In the genomic region with DNA sequence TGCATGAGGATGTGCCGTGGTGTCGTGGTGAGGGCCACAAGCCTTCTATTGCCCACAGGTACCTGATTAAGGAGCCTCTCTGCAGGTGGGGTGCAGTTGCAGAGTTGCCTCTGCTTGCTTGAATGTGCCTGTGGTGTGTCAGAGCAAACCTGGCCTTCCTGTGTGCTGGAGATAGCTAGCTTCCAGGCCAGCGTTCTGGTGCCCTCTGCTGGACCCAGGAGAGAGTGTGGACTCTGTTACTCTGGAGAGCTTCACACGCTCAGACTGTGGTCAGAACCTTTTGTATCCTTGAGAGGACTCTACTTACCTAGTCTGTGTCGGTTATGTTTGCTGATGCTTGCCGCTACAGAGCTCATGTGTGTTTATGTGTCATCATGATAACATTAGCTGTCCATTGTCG, we compare ENCODE assay signal across 9 mouse cellular contexts. TPM values are rescaled to one million over a fixed set of nuclear protein-coding genes. Genes with fewer than 3 reads are reported as not detected.
DNase-seq lines count a peak whose midpoint lies in the region; ATAC-seq and TF ChIP-seq lines count a peak whose summit lies in the region.
"Had no signal": no experiment of that assay in that cellular context is flagged by ENCODE, and none has a peak within 500 bp of the region (broad histone marks: within the 10 kb centered on the region; RNA-seq: fewer than 3 reads in every experiment).

No protein-coding gene starts in this region.

- TF ChIP-seq EP300 in CH12.LX (IDR thresholded peaks at IDR 0.05; ENCODE audit: low read length) = no peak

- peak; percentile 88 for TF ChIP-seq RAD21 in CH12.LX (IDR thresholded peaks at IDR 0.05; ENCODE audit: low read depth, low read length)

- intact Hi-C loops in heart, postnatal 25 days (cut with DNase I) = loop anchor here (2.0 kb wide), 2 partner anchors 74 to 274 kb away; partner anchors contain the start of genes Acaa1b and Xylb

- H3K4me1 ChIP-seq in CH12.LX (ENCODE audit: control insufficient read depth in 1 of 2, insufficient read depth in 2 of 2) = peaks cover 1 to 4% of the 10 kb centered on the region in 2 experiments
- peaks cover 13% of the 10 kb centered on the region for H3K4me1 ChIP-seq in forebrain, embryonic 13.5 days
- H3K4me1 ChIP-seq in lung, adult 2 months (ENCODE audit: control insufficient read depth, insufficient read depth, low read length) = peaks cover 13% of the 10 kb centered on the region

- no peaks in the 10 kb centered on the region for H3K27me3 ChIP-seq in CH12.LX (replicated peaks)
- H3K27me3 ChIP-seq in forebrain, embryonic 13.5 days = no peaks in the 10 kb centered on the region
- H3K27me3 ChIP-seq: embryonic facial prominence, embryonic 13.5 days had no signal

- H3K4me2 ChIP-seq in CH12.LX (ENCODE audit: insufficient read depth, low read depth, poor library complexity, severe bottlenecking) = no peak overlapping the region
- no peak overlapping the region for H3K4me2 ChIP-seq in forebrain, embryonic 13.5 days
- H3K4me2 ChIP-seq: embryonic facial prominence, embryonic 13.5 days had no signal

- in situ Hi-C loops in CH12.LX (cut with MboI; ENCODE audit: low pct_ligation_motif_present, low pct_unique_long_range_greater_than_20kb, low sequenced_read_pairs) = no loop called here

- WGBS in forebrain, embryonic 13.5 days = 54% methylated on average over 6 of the region's 7 CpGs
- 34% methylated on average over 7 of the region's 7 CpGs for WGBS in lung, adult 2 months

- no peak for TF ChIP-seq POLR2A in CH12.LX (IDR thresholded peaks at IDR 0.05; ENCODE audit: low read depth, low read length)
- TF ChIP-seq POLR2A in lung, adult 2 months (IDR thresholded peaks at IDR 0.05; ENCODE audit: borderline replicate concordance, extremely low read depth, low read depth, low read length) = no peak

- peaks cover 0 to 7% of the 10 kb centered on the region in 2 experiments for H3K36me3 ChIP-seq in CH12.LX (replicated peaks in 1 of 2; ENCODE audit: control insufficient read depth in 1 of 2, insufficient read depth in 1 of 2, low read length in 1 of 2)
- H3K36me3 ChIP-seq in forebrain, embryonic 13.5 days (ENCODE audit: poor library complexity, severe bottlenecking) = peaks cover 78% of the 10 kb centered on the region

- DNase-seq in CH12.LX (ENCODE audit: extremely low read depth) = peak; percentile 70
- DNase-seq in c-Kit-positive CD71-negative TER-119-negative erythroid progenitor cells, embryonic 14.5 days (ENCODE audit: low read depth) = peak; percentile 48
- DNase-seq in heart, postnatal 25 days (ENCODE audit: low spot score) = peak; percentile 57
- DNase-seq in layer of hippocampus, adult 11-12 months (ENCODE audit: low spot score) = peak; percentile 87
- peak; percentile 75 for DNase-seq in lung, adult 2 months
- DNase-seq in ovary, postnatal 14 days (ENCODE audit: low spot score) = peak; percentile 74
- DNase-seq in thymus, postnatal 25 days = peak; percentile 71

- H3K9ac ChIP-seq in CH12.LX (ENCODE audit: insufficient read depth, low read depth) = no peak overlapping the region
- H3K9ac ChIP-seq in forebrain, embryonic 13.5 days = no peak overlapping the region
- H3K9ac ChIP-seq: embryonic facial prominence, embryonic 13.5 days had no signal

- H3K9me3 ChIP-seq in CH12.LX (replicated peaks; ENCODE audit: low read length) = no peaks in the 10 kb centered on the region
- H3K9me3 ChIP-seq in forebrain, embryonic 13.5 days (replicated peaks) = no peaks in the 10 kb centered on the region
- H3K9me3 ChIP-seq: embryonic facial prominence, embryonic 13.5 days had no signal

- dilution Hi-C loops in CH12.LX (cut with MboI; ENCODE audit: extremely low pct_ligation_motif_present, extremely low pct_unique_long_range_greater_than_20kb, low sequenced_read_pairs) = no loop called here

- peak; percentile 71 for ATAC-seq in forebrain, embryonic 13.5 days

- H3K27ac ChIP-seq in CH12.LX (ENCODE audit: insufficient read depth, low read depth) = no peak overlapping the region
- H3K27ac ChIP-seq in forebrain, embryonic 13.5 days = no peak overlapping the region
- H3K27ac ChIP-seq: embryonic facial prominence, embryonic 13.5 days had no signal

- H3K4me3 ChIP-seq in CH12.LX (replicated peaks in 1 of 3; ENCODE audit: low read depth in 2 of 3, low read length in 2 of 3, poor library complexity in 1 of 3) = no peak overlapping the region
- H3K4me3 ChIP-seq in forebrain, embryonic 13.5 days = no peak overlapping the region
- no peak overlapping the region for H3K4me3 ChIP-seq in lung, adult 2 months (replicated peaks; ENCODE audit: extremely low read depth, low read depth, low read length)
- H3K4me3 ChIP-seq: embryonic facial prominence, embryonic 13.5 days had no signal

- no peaks in the 10 kb centered on the region for H3K79me2 ChIP-seq in CH12.LX (replicated peaks; ENCODE audit: control insufficient read depth, extremely low read depth, insufficient read depth, poor library complexity, severe bottlenecking)

- TF ChIP-seq CTCF in CH12.LX (conservative IDR thresholded peaks at IDR 0.05 in 1 of 2, IDR thresholded peaks at IDR 0.05 in 1 of 2; ENCODE audit: low read depth in 2 of 2, low read length in 2 of 2) = peak; percentile 65 to 93
- TF ChIP-seq CTCF in lung, adult 2 months (IDR thresholded peaks at IDR 0.05; ENCODE audit: insufficient read depth, low read length) = peak; percentile 98

TF ChIP-seq in CH12.LX, 34 proteins besides CTCF, POLR2A, EP300 and RAD21:
- TF ChIP-seq SMC3 (IDR thresholded peaks at IDR 0.05; ENCODE audit: low read depth, low read length) (peak; percentile 86), MAZ (IDR thresholded peaks at IDR 0.05; ENCODE audit: low read depth, low read length) (no peak), BHLHE40 (IDR thresholded peaks at IDR 0.05; ENCODE audit: low read depth, low read length) (no peak), TBP (conservative IDR thresholded peaks at IDR 0.05; ENCODE audit: low read depth, low read length) (no peak), JUND (conservative IDR thresholded peaks at IDR 0.05; ENCODE audit: low read depth, low read length) (no peak), MAX (IDR thresholded peaks at IDR 0.05; ENCODE audit: low read length) (0 out of 2 replicates have a peak, but pooled peaks have one; percentile 35), ZKSCAN1 (IDR thresholded peaks at IDR 0.05; ENCODE audit: borderline replicate concordance, low read depth, low read length) (no peak), KAT2A (IDR thresholded peaks at IDR 0.05; ENCODE audit: insufficient replicate concordance, low read length) (no peak), IRF4 (IDR thresholded peaks at IDR 0.05; ENCODE audit: low read depth, low read length) (0 out of 2 replicates have a peak, but pooled peaks have one; percentile 19), USF2 (conservative IDR thresholded peaks at IDR 0.05; ENCODE audit: low read depth, low read length) (no peak), PAX5 (IDR thresholded peaks at IDR 0.05; ENCODE audit: low read length) (no peak), HCFC1 (IDR thresholded peaks at IDR 0.05; ENCODE audit: low read depth, low read length) (no peak), MAFK (IDR thresholded peaks at IDR 0.05; ENCODE audit: insufficient replicate concordance, low read length) (no peak), CHD1 (IDR thresholded peaks at IDR 0.05; ENCODE audit: low read depth, low read length) (no peak), ELF1 (IDR thresholded peaks at IDR 0.05; ENCODE audit: low read depth, low read length) (no peak), ZNF384 (IDR thresholded peaks at IDR 0.05; ENCODE audit: low read depth, low read length) (no peak), MXI1 (IDR thresholded peaks at IDR 0.05; ENCODE audit: low read depth, low read length) (no peak), ETS1 (conservative IDR thresholded peaks at IDR 0.05; ENCODE audit: low read depth, low read length) (no peak), SIN3A (IDR thresholded peaks at IDR 0.05; ENCODE audit: low read length) (no peak), MEF2A (IDR thresholded peaks at IDR 0.05; ENCODE audit: borderline replicate concordance, low read depth, low read length) (peak; percentile 19; the same call in 1 of the 2 replicates), GABPA (IDR thresholded peaks at IDR 0.05; ENCODE audit: insufficient replicate concordance, low read depth, low read length) (no peak), NELFE (IDR thresholded peaks at IDR 0.05; ENCODE audit: low read depth, low read length) (0 out of 2 replicates have a peak, but pooled peaks have one; percentile 38), MYC (IDR thresholded peaks at IDR 0.05; ENCODE audit: low read depth, low read length) (no peak), ZMIZ1 (IDR thresholded peaks at IDR 0.05; ENCODE audit: low read depth, low read length) (no peak), CHD2 (IDR thresholded peaks at IDR 0.05; ENCODE audit: low read length) (no peak), USF1 (IDR thresholded peaks at IDR 0.05; ENCODE audit: low read depth, low read length) (no peak), JUN (IDR thresholded peaks at IDR 0.05; ENCODE audit: insufficient read depth, low read depth, low read length) (no peak), ZC3H11A (IDR thresholded peaks at IDR 0.05; ENCODE audit: low read depth, low read length) (peak; percentile 33; the same call in 1 of the 2 replicates), TCF12 (IDR thresholded peaks at IDR 0.05; ENCODE audit: low read depth, low read length) (0 out of 2 replicates have a peak, but pooled peaks have one; percentile 22), UBTF (IDR thresholded peaks at IDR 0.05; ENCODE audit: low read depth, low read length) (no peak), NRF1 (IDR thresholded peaks at IDR 0.05; ENCODE audit: low read depth, low read length) (no peak), E2F4 (IDR thresholded peaks at IDR 0.05; ENCODE audit: insufficient replicate concordance, low read depth, low read length) (no peak), POLR2AphosphoS2 (IDR thresholded peaks at IDR 0.05; ENCODE audit: low read depth, low read length) (no peak), RCOR1 (conservative IDR thresholded peaks at IDR 0.05; ENCODE audit: low read depth, low read length) (no peak)

RNA-seq across cellular contexts. Expression of gene Exog, which starts 14.4 kb away (rescaled TPM):
- total RNA-seq in CH12.LX (2012; rRNA removed) (6.6 and 8.1 TPM in 2 replicates), CH12.LX (2014; rRNA removed) (8.2 and 8.8 TPM in 2 replicates)
- polyA plus RNA-seq in CH12.LX (2012; ENCODE audit: insufficient read length, low read depth) = 7.1 and 7.3 TPM in 2 replicates
- polyA plus RNA-seq in forebrain, embryonic 13.5 days (2015; fragmentation: Nextera tagmentation; extraction: Ambion mirVana) = 46.3 and 52.6 TPM in 2 replicates
- total RNA-seq in heart, postnatal 25 days (2021) = 1 to 10 TPM; 2.4 to 2.5 TPM
- polyA plus RNA-seq in lung, adult 2 months (2012; rRNA removed) = 1.8 and 3.2 TPM in 2 replicates

RNA-seq across cellular contexts. Expression of gene Acvr2b, which starts 28.4 kb away (rescaled TPM):
- 1.0 and 1.5 TPM in 2 replicates for total RNA-seq in CH12.LX (2012; rRNA removed)
- total RNA-seq in CH12.LX (2014; rRNA removed) = 0.30 and 0.39 TPM in 2 replicates
- polyA plus RNA-seq in CH12.LX (2012; ENCODE audit: insufficient read length, low read depth) = 0.44 and 0.66 TPM in 2 replicates
- 48.1 and 54.7 TPM in 2 replicates for polyA plus RNA-seq in forebrain, embryonic 13.5 days (2015; fragmentation: Nextera tagmentation; extraction: Ambion mirVana)
- 1 to 10 TPM; 5.8 to 6.5 TPM for total RNA-seq in heart, postnatal 25 days (2021)
- polyA plus RNA-seq in lung, adult 2 months (2012; rRNA removed) = 11.4 and 11.8 TPM in 2 replicates
